Mouse (Mus musculus) liver, adult 2 months (tissue): ENCODE measurements around the gene Vmn1r222.

Source experiments
- CTCF ChIP-seq: fragments of 200-500 bp; IDR thresholded peaks from 2 replicates; pipeline ENCODE4 v1.5.1; 2011; ENCODE audit warnings: low read depth, low read length, control low read depth
- POLR2A ChIP-seq: fragments of 200-500 bp; IDR thresholded peaks from 2 replicates; pipeline ENCODE4 v1.6.1; 2011; ENCODE audit warnings: low read length, control low read depth; ENCODE audit not compliant: insufficient read depth; ENCODE audit errors: extremely low read depth

DNA sequence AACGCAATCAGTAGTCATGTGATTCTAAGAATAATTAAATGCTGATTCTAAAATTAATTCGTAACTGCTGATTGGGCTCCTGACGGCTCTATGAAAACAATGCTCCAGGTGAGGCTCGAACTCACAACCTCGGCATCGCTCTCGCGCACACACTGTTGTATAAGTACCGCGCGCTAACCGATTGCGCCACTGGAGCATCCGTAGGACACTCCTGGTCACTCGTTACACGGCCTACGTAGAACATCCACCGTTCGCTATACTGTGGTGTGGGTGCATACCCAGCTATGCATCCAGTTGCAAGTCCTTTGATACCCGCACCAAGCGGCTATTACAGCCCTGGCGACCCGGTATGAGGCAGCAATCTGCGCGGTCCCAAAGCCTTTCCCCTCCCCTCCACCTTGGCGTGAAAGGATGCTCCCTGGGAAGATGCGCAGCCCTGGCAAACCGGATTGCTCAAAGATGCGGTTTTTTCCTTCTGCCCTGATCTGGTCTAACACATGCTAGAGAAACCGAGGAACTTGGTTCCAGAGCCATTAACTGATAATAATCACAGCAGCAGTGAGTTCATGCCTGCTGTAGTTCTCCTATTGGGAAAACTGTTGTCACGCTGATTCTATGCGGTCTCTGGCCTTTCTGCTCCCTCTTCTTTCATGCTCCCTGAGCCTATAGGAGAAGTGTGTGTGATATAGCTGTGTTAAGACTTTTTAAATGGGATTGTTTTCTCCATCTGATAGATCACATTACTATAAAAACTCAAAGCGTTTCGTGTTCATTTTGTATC is 34.8 kb upstream of the Vmn1r222 start:
- TF ChIP-seq POLR2A (no peak), CTCF (no peak)
